Mouse (Mus musculus): ENCODE data around the gene Scgb1c1. TPM values are rescaled to one million over a fixed set of nuclear protein-coding genes. Genes with fewer than 3 reads are reported as not detected.
A peak's percentile ranks its signal among the peaks of the same experiment; 100 is the strongest.

Scgb1c1 gene
- polyA plus RNA-seq, 1 experiment from 2014 or later: not detected

DNA sequence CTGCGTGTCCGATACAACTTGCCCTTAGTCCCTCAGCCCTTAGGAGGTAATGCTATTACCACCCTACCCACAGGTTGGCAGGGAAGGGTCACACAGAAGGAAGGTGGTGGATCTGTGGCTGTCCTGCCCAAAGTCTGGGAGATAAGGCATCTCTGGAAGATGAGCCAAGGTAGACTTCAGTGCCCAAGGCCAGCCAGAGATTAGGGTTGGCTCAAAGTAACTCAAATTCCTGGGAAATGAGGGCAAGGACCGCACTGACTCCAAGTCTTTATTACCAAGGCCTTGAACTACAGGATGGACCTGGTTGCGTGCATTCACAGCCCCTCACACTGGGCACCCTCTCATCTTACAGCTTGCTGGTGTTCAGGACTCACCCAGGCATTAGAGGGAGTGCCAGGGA, 6.6 kb downstream of the Scgb1c1 start:
- Histone ChIP-seq H3K4me1 (ENCODE audit: control insufficient read depth, insufficient read depth, low read length) (peaks cover 7% of the 10 kb centered on the region), H3K4me3 (ENCODE audit: low read depth, low read length) (no peak overlapping the region), H3K36me3 (ENCODE audit: control insufficient read depth, insufficient read depth, low read length) (peaks cover 4% of the 10 kb centered on the region), H3K9me3 (ENCODE audit: control insufficient read depth, low read length) (no peaks in the 10 kb centered on the region), H3K27ac (ENCODE audit: low read depth, low read length) (no peak overlapping the region), H3K27me3 (ENCODE audit: control insufficient read depth, insufficient read depth, low read length) (no peaks in the 10 kb centered on the region), H3K4me2 (no peak overlapping the region), H3K9ac (ENCODE audit: low read length) (no peak overlapping the region)
- ATAC-seq (ENCODE audit: low FRiP score) (no peak), DNase-seq (ENCODE audit: low spot score, missing footprints) (peak; percentile 23)
- 95% methylated on average over 4 of the region's 4 CpGs for WGBS

- H3K27ac ChIP-seq (ENCODE audit: low read depth, low read length): no peak overlapping the region
- WGBS: 83% methylated on average over 9 of the region's 9 CpGs
Measured at GRCm38 (mm10) chr7:140853386-140853785, 8.0 kb downstream of the Scgb1c1 start.

DNA sequence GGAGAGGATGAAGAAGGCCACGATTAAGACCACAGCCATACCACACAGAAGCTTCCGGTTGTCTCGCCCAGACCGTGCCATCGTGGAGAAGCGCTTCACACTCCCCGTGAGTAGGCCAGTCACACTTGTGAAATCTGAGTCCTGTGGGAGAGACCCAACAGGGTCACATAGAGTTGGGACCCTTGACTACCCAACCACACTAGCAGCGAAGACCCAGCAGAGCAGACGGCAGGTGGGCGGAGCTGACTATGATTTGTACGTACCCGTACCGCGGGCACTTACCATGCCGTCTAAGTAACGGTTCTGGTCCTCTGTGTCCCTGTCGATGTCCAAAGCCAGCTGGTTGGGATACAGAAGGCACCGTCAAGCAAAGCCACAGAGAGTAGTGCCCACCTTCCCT, 9.1 kb downstream of the Scgb1c1 start:
- no peak for DNase-seq (ENCODE audit: low spot score, missing footprints)
- Histone ChIP-seq H3K4me2 (no peak overlapping the region), H3K27ac (ENCODE audit: low read depth, low read length) (no peak overlapping the region), H3K4me1 (ENCODE audit: control insufficient read depth, insufficient read depth, low read length) (peaks cover 17% of the 10 kb centered on the region), H3K27me3 (ENCODE audit: control insufficient read depth, insufficient read depth, low read length) (no peaks in the 10 kb centered on the region), H3K36me3 (ENCODE audit: control insufficient read depth, insufficient read depth, low read length) (peaks cover 4% of the 10 kb centered on the region), H3K9ac (ENCODE audit: low read length) (no peak overlapping the region), H3K9me3 (ENCODE audit: control insufficient read depth, low read length) (no peaks in the 10 kb centered on the region), H3K4me3 (ENCODE audit: low read depth, low read length) (no peak overlapping the region)
- ATAC-seq (ENCODE audit: low FRiP score): no peak
- WGBS: 93% methylated on average over 18 of the region's 18 CpGs

More at GRCm38 (mm10) chr7:140853386-140853785, 8.0 kb downstream of the Scgb1c1 start:
- H3K27me3 ChIP-seq (ENCODE audit: control insufficient read depth, insufficient read depth, low read length): no peaks in the 10 kb centered on the region
- no peak for DNase-seq (ENCODE audit: low spot score, missing footprints)
- ATAC-seq (ENCODE audit: low FRiP score): no peak
- H3K4me2 ChIP-seq: no peak overlapping the region
- H3K9ac ChIP-seq (ENCODE audit: low read length): no peak overlapping the region
- H3K4me3 ChIP-seq (ENCODE audit: low read depth, low read length): no peak overlapping the region
- H3K36me3 ChIP-seq (ENCODE audit: control insufficient read depth, insufficient read depth, low read length): peaks cover 4% of the 10 kb centered on the region
- H3K4me1 ChIP-seq (ENCODE audit: control insufficient read depth, insufficient read depth, low read length): peaks cover 14% of the 10 kb centered on the region
- no peaks in the 10 kb centered on the region for H3K9me3 ChIP-seq (ENCODE audit: control insufficient read depth, low read length)

DNA sequence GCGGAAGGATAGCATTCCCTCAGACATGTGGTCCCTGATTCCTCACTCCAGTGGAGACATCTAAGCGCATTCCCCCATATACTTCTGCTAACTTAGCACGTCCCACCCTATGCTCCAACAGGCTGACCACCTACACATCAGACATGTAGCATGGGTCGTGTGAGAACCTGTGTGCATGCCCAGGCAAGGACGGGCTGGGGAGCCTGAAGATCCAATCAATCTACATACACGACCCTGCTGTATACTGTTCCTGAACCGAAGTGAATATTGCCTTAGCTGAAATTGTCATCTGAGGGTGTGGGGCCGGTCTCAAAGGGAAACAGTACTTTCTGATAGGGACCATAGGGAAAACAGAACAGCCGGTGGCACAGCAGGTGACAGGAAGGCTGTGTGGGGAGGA, 9.8 kb downstream of the Scgb1c1 start:
- DNase-seq (ENCODE audit: low spot score, missing footprints) (peak; percentile 61), ATAC-seq (ENCODE audit: low FRiP score) (no peak)
- H3K4me1 ChIP-seq (ENCODE audit: control insufficient read depth, insufficient read depth, low read length): peaks cover 17% of the 10 kb centered on the region
- peak overlapping the region; percentile 92; the same call in 1 of the 2 replicates for H3K9ac ChIP-seq (ENCODE audit: low read length)
- H3K36me3 ChIP-seq (ENCODE audit: control insufficient read depth, insufficient read depth, low read length): peaks cover 4% of the 10 kb centered on the region
- H3K4me2 ChIP-seq: peak overlapping the region; percentile 99
- H3K9me3 ChIP-seq (ENCODE audit: control insufficient read depth, low read length): no peaks in the 10 kb centered on the region
- H3K4me3 ChIP-seq (ENCODE audit: low read depth, low read length): peak overlapping the region; percentile 75
- H3K27ac ChIP-seq (ENCODE audit: low read depth, low read length): no peak overlapping the region
- WGBS: 74% methylated on average over 9 of the region's 9 CpGs
- H3K27me3 ChIP-seq (ENCODE audit: control insufficient read depth, insufficient read depth, low read length): no peaks in the 10 kb centered on the region

- Histone ChIP-seq H3K4me3 (ENCODE audit: low read depth, low read length) (peak within 1 kb of the TSS; percentile 75), H3K4me2 (peak within 1 kb of the TSS; percentile 99), H3K36me3 (ENCODE audit: control insufficient read depth, insufficient read depth, low read length) (peaks cover 4% of the 10 kb centered on the region), H3K4me1 (ENCODE audit: control insufficient read depth, insufficient read depth, low read length) (peaks cover 17% of the 10 kb centered on the region), H3K9ac (ENCODE audit: low read length) (peak within 1 kb of the TSS; percentile 92), H3K9me3 (ENCODE audit: control insufficient read depth, low read length) (no peaks in the 10 kb centered on the region), H3K27ac (ENCODE audit: low read depth, low read length) (peak within 1 kb of the TSS; percentile 84), H3K27me3 (ENCODE audit: control insufficient read depth, insufficient read depth, low read length) (no peaks in the 10 kb centered on the region)
- ATAC-seq (ENCODE audit: low FRiP score) (peak; percentile 78), DNase-seq (ENCODE audit: low spot score, missing footprints) (peak; percentile 97)
- WGBS: 2% methylated on average over 51 of the region's 51 CpGs
Measured at GRCm38 (mm10) chr7:140855860-140856784, 10.8 kb downstream of the Scgb1c1 start, which contains the start of gene Gm45785. Gene Gm45785 (minus strand): TSS chr7:140856331.

DNA sequence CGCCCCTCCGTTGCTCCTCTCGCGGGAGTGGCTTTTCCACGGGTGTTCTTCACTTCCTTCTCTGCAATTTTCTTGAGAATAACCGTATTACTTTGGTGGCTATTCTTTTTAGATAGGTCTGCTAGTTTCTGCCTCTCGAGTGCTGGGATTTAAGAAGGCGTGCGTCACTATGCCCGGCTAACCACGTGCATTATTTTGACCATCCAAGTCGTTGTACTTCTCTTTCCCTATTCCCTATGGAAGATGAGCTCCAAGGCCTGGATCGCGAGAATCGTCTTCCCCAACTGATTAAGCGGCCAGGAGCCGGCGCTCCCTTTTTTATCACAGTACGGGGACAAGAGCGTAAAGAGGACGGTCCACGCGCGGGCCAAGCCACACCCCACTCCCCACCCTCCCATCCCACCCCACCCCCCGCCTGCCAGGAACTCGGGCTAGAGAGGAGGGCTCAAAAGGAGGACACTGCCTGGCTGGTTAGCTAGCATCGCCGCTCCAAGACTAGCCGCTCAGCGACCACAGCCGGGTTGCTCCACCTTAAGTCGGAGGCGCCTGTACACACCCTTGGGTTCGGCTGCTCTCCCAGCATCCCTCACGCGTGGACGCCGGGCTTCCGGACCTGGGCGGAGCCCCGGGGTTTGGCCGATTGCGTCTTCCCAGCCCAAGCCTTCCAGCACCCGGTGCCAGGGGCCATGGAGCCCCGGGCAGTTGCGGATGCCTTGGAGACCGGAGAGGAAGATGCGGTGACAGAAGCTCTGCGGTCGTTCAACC, 11.6 kb downstream of the Scgb1c1 start, which contains the start of gene Ric8a:
TSS of gene Ric8a (plus strand) at position 173 of the 765 bp plus-strand sequence.
- Histone ChIP-seq H3K9me3 (ENCODE audit: control insufficient read depth, low read length) (no peaks in the 10 kb centered on the region), H3K4me3 (ENCODE audit: low read depth, low read length) (peak within 1 kb of the TSS; percentile 75), H3K9ac (ENCODE audit: low read length) (peak within 1 kb of the TSS; percentile 92), H3K27me3 (ENCODE audit: control insufficient read depth, insufficient read depth, low read length) (no peaks in the 10 kb centered on the region), H3K27ac (ENCODE audit: low read depth, low read length) (peak within 1 kb of the TSS; percentile 84), H3K4me2 (peak within 1 kb of the TSS; percentile 99), H3K36me3 (ENCODE audit: control insufficient read depth, insufficient read depth, low read length) (peaks cover 5% of the 10 kb centered on the region), H3K4me1 (ENCODE audit: control insufficient read depth, insufficient read depth, low read length) (peaks cover 17% of the 10 kb centered on the region)
- WGBS: under 1% methylated on average over 49 of the region's 50 CpGs
- DNase-seq (ENCODE audit: low spot score, missing footprints) (peak; percentile 95), ATAC-seq (ENCODE audit: low FRiP score) (peak; percentile 83)

DNA sequence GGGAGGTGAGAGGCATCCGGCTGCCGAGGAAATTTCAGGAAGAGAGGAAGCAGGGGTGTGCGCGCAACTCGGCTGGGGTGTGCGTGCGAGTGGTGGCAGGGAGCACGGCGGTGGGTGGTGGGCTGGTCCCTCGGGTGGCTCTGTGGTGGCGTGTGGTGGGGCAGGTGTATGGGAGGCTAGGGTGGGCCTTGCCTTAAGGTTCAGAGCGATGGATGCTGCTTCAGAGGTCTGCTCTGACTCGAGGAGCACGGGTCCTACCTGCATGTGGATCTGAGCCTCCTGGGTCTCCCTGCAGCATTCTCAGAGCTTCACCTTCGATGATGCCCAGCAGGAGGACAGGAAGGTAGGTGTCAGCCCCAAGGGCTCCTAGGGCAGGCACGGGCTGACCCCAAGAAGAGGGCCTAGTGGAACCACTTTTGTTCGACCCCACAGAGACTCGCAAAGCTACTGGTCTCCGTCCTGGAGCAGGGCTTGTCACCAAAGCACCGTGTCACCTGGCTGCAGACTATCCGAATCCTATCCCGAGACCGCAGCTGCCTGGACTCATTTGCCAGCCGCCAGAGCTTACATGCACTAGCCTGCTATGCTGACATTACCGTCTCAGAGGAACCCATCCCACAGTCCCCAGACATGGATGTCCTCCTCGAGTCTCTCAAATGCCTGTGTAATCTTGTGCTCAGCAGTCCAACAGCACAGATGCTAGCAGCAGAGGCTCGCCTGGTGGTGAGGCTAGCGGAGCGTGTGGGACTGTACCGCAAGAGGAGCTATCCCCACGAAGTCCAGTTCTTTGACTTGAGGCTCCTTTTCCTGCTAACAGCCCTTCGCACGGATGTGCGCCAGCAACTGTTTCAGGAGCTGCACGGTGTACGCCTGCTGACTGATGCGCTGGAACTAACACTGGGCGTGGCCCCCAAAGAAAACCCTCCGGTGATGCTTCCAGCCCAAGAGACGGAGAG, 12.5 kb downstream of the Scgb1c1 start, which contains the start of gene Bet1l:
TSS of gene Bet1l (minus strand) at position 28 of the 956 bp plus-strand sequence.
- H3K36me3 ChIP-seq (ENCODE audit: control insufficient read depth, insufficient read depth, low read length): peaks cover 4% of the 10 kb centered on the region
- H3K27me3 ChIP-seq (ENCODE audit: control insufficient read depth, insufficient read depth, low read length): no peaks in the 10 kb centered on the region
- WGBS: 42% methylated on average over 40 of the region's 40 CpGs
- peak within 1 kb of the TSS; percentile 92 for H3K9ac ChIP-seq (ENCODE audit: low read length)
- ATAC-seq (ENCODE audit: low FRiP score): peak; percentile 51
- H3K4me1 ChIP-seq (ENCODE audit: control insufficient read depth, insufficient read depth, low read length): peaks cover 17% of the 10 kb centered on the region
- peak within 1 kb of the TSS; percentile 84 for H3K27ac ChIP-seq (ENCODE audit: low read depth, low read length)
- H3K4me2 ChIP-seq: peak within 1 kb of the TSS; percentile 99
- H3K4me3 ChIP-seq (ENCODE audit: low read depth, low read length): peak within 1 kb of the TSS; percentile 75
- no peaks in the 10 kb centered on the region for H3K9me3 ChIP-seq (ENCODE audit: control insufficient read depth, low read length)
- DNase-seq (ENCODE audit: low spot score, missing footprints): peak; percentile 85

GRCm38 (mm10) chr7:140858746-140859145, 13.4 kb downstream of the Scgb1c1 start:
- peaks cover 4% of the 10 kb centered on the region for H3K36me3 ChIP-seq (ENCODE audit: control insufficient read depth, insufficient read depth, low read length)
- H3K27ac ChIP-seq (ENCODE audit: low read depth, low read length): no peak overlapping the region
- no peaks in the 10 kb centered on the region for H3K27me3 ChIP-seq (ENCODE audit: control insufficient read depth, insufficient read depth, low read length)
- H3K9me3 ChIP-seq (ENCODE audit: control insufficient read depth, low read length): no peaks in the 10 kb centered on the region
- DNase-seq (ENCODE audit: low spot score, missing footprints): peak; percentile 51
- ATAC-seq (ENCODE audit: low FRiP score): no peak
- no peak overlapping the region for H3K9ac ChIP-seq (ENCODE audit: low read length)
- 0 out of 2 replicates have a peak overlapping the region, but pooled peaks have one; percentile 75 for H3K4me3 ChIP-seq (ENCODE audit: low read depth, low read length)
- H3K4me1 ChIP-seq (ENCODE audit: control insufficient read depth, insufficient read depth, low read length): peaks cover 17% of the 10 kb centered on the region
- H3K4me2 ChIP-seq: peak overlapping the region; percentile 99
- WGBS: 95% methylated on average over 8 of the region's 8 CpGs

Measured in midbrain, embryonic 11.5 days (tissue).